Mouse (Mus musculus) MEL (cell line): Measurements from ENCODE around the gene Arl15. TPM values are rescaled to one million over a fixed set of nuclear protein-coding genes. Genes with fewer than 3 reads are reported as not detected.
A peak's percentile ranks its signal among the peaks of the same experiment; 100 is the strongest.

Source experiments
- DNase-seq: peaks from one replicate; pipeline ENCODE4 v3.0.0; 2011; ENCODE audit warnings: low read depth, low spot score
- H3K27ac ChIP-seq: 2 replicates; pipeline ENCODE4 v1.5.1; 2012; ENCODE audit warnings: low read depth, mild to moderate bottlenecking, control low read depth, low read length, moderate library complexity; ENCODE audit not compliant: control insufficient read depth
- H3K27me3 ChIP-seq, 2 experiments: fragments of 150-350 bp in 1 of 2; sonication (generic) in 1 of 2; 2 replicates each; pipeline ENCODE4 v1.6.1; 2012; ENCODE audit warnings: low read length in 2 of 2, mild to moderate bottlenecking in 2 of 2, improper control_type of control experiment in 1 of 2, moderate library complexity in 1 of 2; ENCODE audit not compliant: insufficient read depth in 2 of 2, control insufficient read depth in 1 of 2
- H3K36me3 ChIP-seq, 2 experiments: 2 replicates each; pipeline ENCODE4 v1.6.1; 2012 to 2014; ENCODE audit warnings: low read length in 2 of 2, improper control_type of control experiment in 1 of 2, inconsistent platforms in 1 of 2, mild to moderate bottlenecking in 1 of 2; ENCODE audit not compliant: insufficient read depth in 2 of 2, control insufficient read depth in 1 of 2
- H3K4me1 ChIP-seq, 2 experiments: fragments of 150-350 bp in 1 of 2; sonication (generic) in 1 of 2; 2 replicates each; pipeline ENCODE4 v1.6.1; 2012; ENCODE audit warnings: low read length in 2 of 2, improper control_type of control experiment in 1 of 2, mild to moderate bottlenecking in 1 of 2; ENCODE audit not compliant: insufficient read depth in 2 of 2, control insufficient read depth in 1 of 2
- H3K4me3 ChIP-seq, 2 experiments: fragments of 150-350 bp in 1 of 2; sonication (generic) in 1 of 2; 2 replicates each; pipeline ENCODE4 v1.5.1; 2012; ENCODE audit warnings: low read depth in 2 of 2, low read length in 2 of 2, mild to moderate bottlenecking in 2 of 2, moderate library complexity in 2 of 2, control low read depth in 1 of 2, improper control_type of control experiment in 1 of 2; ENCODE audit not compliant: control insufficient read depth in 1 of 2, insufficient read depth in 1 of 2
- H3K79me2 ChIP-seq: 2 replicates; pipeline ENCODE4 v1.6.1; 2012; ENCODE audit warnings: mild to moderate bottlenecking, low read length, moderate library complexity; ENCODE audit not compliant: control insufficient read depth, poor library complexity, insufficient read depth
- H3K9ac ChIP-seq: 2 replicates; pipeline ENCODE4 v1.6.1; 2012; ENCODE audit warnings: low read depth, mild to moderate bottlenecking, control low read depth, low read length, moderate library complexity; ENCODE audit not compliant: control insufficient read depth, poor library complexity, severe bottlenecking
- H3K9me3 ChIP-seq: fragments of 150-350 bp; sonication (generic); replicated peaks from 2 replicates; pipeline ENCODE4 v1.6.1; 2012; ENCODE audit warnings: mild to moderate bottlenecking, low read length, improper control_type of control experiment, moderate library complexity; ENCODE audit not compliant: insufficient read depth
- BHLHE40 ChIP-seq: IDR thresholded peaks from 2 replicates; pipeline ENCODE4 v1.6.1; 2012; ENCODE audit warnings: low read depth, mild to moderate bottlenecking, inconsistent platforms, low read length, improper control_type of control experiment, borderline replicate concordance
- CHD1 ChIP-seq: IDR thresholded peaks from 2 replicates; pipeline ENCODE4 v1.6.1; 2012; ENCODE audit warnings: low read depth, mild to moderate bottlenecking, inconsistent platforms, low read length, improper control_type of control experiment
- CHD2 ChIP-seq: IDR thresholded peaks from 2 replicates; pipeline ENCODE4 v1.6.1; 2011; ENCODE audit warnings: low read length, improper control_type of control experiment
- CTCF ChIP-seq, 3 experiments: IDR thresholded peaks in 2 of 3; conservative IDR thresholded peaks in 1 of 3; 2 replicates each; pipeline ENCODE4 v1.5.1; 2011 to 2012; ENCODE audit warnings: low read length in 3 of 3, low read depth in 2 of 3, mild to moderate bottlenecking in 2 of 3, improper control_type of control experiment in 1 of 3, inconsistent platforms in 1 of 3, mixed read lengths in 1 of 3, moderate library complexity in 1 of 3; ENCODE audit not compliant: control insufficient read depth in 1 of 3, insufficient read depth in 1 of 3, poor library complexity in 1 of 3, severe bottlenecking in 1 of 3
- E2F4 ChIP-seq: IDR thresholded peaks from 2 replicates; pipeline ENCODE4 v1.6.1; 2011; ENCODE audit warnings: low read depth, low read length, improper control_type of control experiment, borderline replicate concordance
- ELF1 ChIP-seq: IDR thresholded peaks from 2 replicates; pipeline ENCODE4 v1.6.1; 2014; ENCODE audit warnings: low read depth, mild to moderate bottlenecking, inconsistent platforms, low read length, improper control_type of control experiment, moderate library complexity
- EP300 ChIP-seq, 2 experiments: IDR thresholded peaks; 2 replicates each; pipeline ENCODE4 v1.6.1; 2011; ENCODE audit warnings: improper control_type of control experiment in 2 of 2, low read length in 2 of 2, low read depth in 1 of 2, mild to moderate bottlenecking in 1 of 2
- ETS1 ChIP-seq: IDR thresholded peaks from 2 replicates; pipeline ENCODE4 v1.6.1; 2012; ENCODE audit warnings: low read depth, mild to moderate bottlenecking, inconsistent platforms, low read length, improper control_type of control experiment, moderate library complexity
- GABPA ChIP-seq: IDR thresholded peaks from 2 replicates; pipeline ENCODE4 v1.6.1; 2012; ENCODE audit warnings: low read depth, mild to moderate bottlenecking, inconsistent platforms, low read length, improper control_type of control experiment, moderate library complexity
- GATA1 ChIP-seq: IDR thresholded peaks from 2 replicates; pipeline ENCODE4 v1.6.1; 2011; ENCODE audit warnings: low read depth, low read length, improper control_type of control experiment
- JUND ChIP-seq: IDR thresholded peaks from 2 replicates; pipeline ENCODE4 v1.6.1; 2011; ENCODE audit warnings: low read depth, mild to moderate bottlenecking, improper control_type of control experiment, low read length
- KAT2A ChIP-seq: conservative IDR thresholded peaks from 2 replicates; pipeline ENCODE4 v1.6.1; 2012; ENCODE audit warnings: low read depth, low read length, improper control_type of control experiment, inconsistent platforms
- MAFK ChIP-seq: IDR thresholded peaks from 2 replicates; pipeline ENCODE4 v1.6.1; 2011; ENCODE audit warnings: low read depth, mild to moderate bottlenecking, low read length, improper control_type of control experiment, borderline replicate concordance
- MAX ChIP-seq: IDR thresholded peaks from 2 replicates; pipeline ENCODE4 v1.6.1; 2011; ENCODE audit warnings: low read length, improper control_type of control experiment
- MAZ ChIP-seq: IDR thresholded peaks from 2 replicates; pipeline ENCODE4 v1.6.1; 2012; ENCODE audit warnings: low read depth, mild to moderate bottlenecking, inconsistent platforms, low read length, improper control_type of control experiment
- MEF2A ChIP-seq: IDR thresholded peaks from 2 replicates; pipeline ENCODE4 v1.6.1; 2014; ENCODE audit warnings: low read depth, mild to moderate bottlenecking, inconsistent platforms, low read length, improper control_type of control experiment; ENCODE audit not compliant: poor library complexity, insufficient replicate concordance, severe bottlenecking; ENCODE audit errors: extremely low read depth
- MXI1 ChIP-seq: IDR thresholded peaks from 2 replicates; pipeline ENCODE4 v1.6.1; 2011; ENCODE audit warnings: mild to moderate bottlenecking, low read depth, low read length, improper control_type of control experiment
- MYB ChIP-seq: IDR thresholded peaks from 2 replicates; pipeline ENCODE4 v1.6.1; 2011; ENCODE audit warnings: mild to moderate bottlenecking, low read depth, low read length, improper control_type of control experiment
- MYC ChIP-seq: IDR thresholded peaks from 2 replicates; pipeline ENCODE4 v1.6.1; 2011; ENCODE audit warnings: low read depth, mild to moderate bottlenecking, low read length, improper control_type of control experiment, moderate library complexity
- NELFE ChIP-seq: IDR thresholded peaks from 2 replicates; pipeline ENCODE4 v1.6.1; 2011; ENCODE audit warnings: low read depth, low read length, improper control_type of control experiment
- NRF1 ChIP-seq: IDR thresholded peaks from 2 replicates; pipeline ENCODE4 v1.6.1; 2014; ENCODE audit warnings: low read depth, mild to moderate bottlenecking, inconsistent platforms, low read length, improper control_type of control experiment, moderate library complexity; ENCODE audit not compliant: poor library complexity, insufficient read depth, severe bottlenecking
- POLR2A ChIP-seq, 2 experiments: IDR thresholded peaks; 2 replicates each; pipeline ENCODE4 v1.6.1; 2011 to 2012; ENCODE audit warnings: low read length in 2 of 2, mild to moderate bottlenecking in 2 of 2, control low read depth in 1 of 2, improper control_type of control experiment in 1 of 2, low read depth in 1 of 2, moderate library complexity in 1 of 2; ENCODE audit not compliant: control insufficient read depth in 1 of 2, insufficient read depth in 1 of 2, poor library complexity in 1 of 2
- POLR2AphosphoS2 ChIP-seq: IDR thresholded peaks from 2 replicates; pipeline ENCODE4 v1.6.1; 2011; ENCODE audit warnings: low read length, improper control_type of control experiment
- POLR2AphosphoS5 ChIP-seq: IDR thresholded peaks from 2 replicates; pipeline ENCODE4 v1.6.1; 2012; ENCODE audit warnings: low read depth, borderline replicate concordance, mild to moderate bottlenecking, inconsistent platforms, low read length, moderate library complexity, mixed read lengths
- RAD21 ChIP-seq: IDR thresholded peaks from 2 replicates; pipeline ENCODE4 v1.6.1; 2011; ENCODE audit warnings: mild to moderate bottlenecking, low read depth, low read length, improper control_type of control experiment
- RCOR1 ChIP-seq: IDR thresholded peaks from 2 replicates; pipeline ENCODE4 v1.6.1; 2012; ENCODE audit warnings: low read depth, mild to moderate bottlenecking, inconsistent platforms, low read length, improper control_type of control experiment
- SIN3A ChIP-seq: IDR thresholded peaks from 2 replicates; pipeline ENCODE4 v1.6.1; 2012; ENCODE audit warnings: low read length, improper control_type of control experiment, inconsistent platforms
- TAL1 ChIP-seq: IDR thresholded peaks from 2 replicates; pipeline ENCODE4 v1.6.1; 2012; ENCODE audit warnings: mild to moderate bottlenecking, inconsistent platforms, low read length, moderate library complexity, mixed read lengths
- TBP ChIP-seq: IDR thresholded peaks from 2 replicates; pipeline ENCODE4 v1.8.0; 2011; ENCODE audit warnings: low read depth, low read length, improper control_type of control experiment
- TCF12 ChIP-seq: IDR thresholded peaks from 2 replicates; pipeline ENCODE4 v1.6.1; 2014; ENCODE audit warnings: low read depth, mild to moderate bottlenecking, inconsistent platforms, low read length, improper control_type of control experiment, moderate library complexity
- UBTF ChIP-seq: IDR thresholded peaks from 2 replicates; pipeline ENCODE4 v1.6.1; 2012; ENCODE audit warnings: low read depth, mild to moderate bottlenecking, inconsistent platforms, low read length, improper control_type of control experiment, moderate library complexity, borderline replicate concordance; ENCODE audit not compliant: insufficient read depth
- USF1 ChIP-seq: IDR thresholded peaks from 2 replicates; pipeline ENCODE4 v1.6.1; 2014; ENCODE audit warnings: low read depth, mild to moderate bottlenecking, inconsistent platforms, low read length, improper control_type of control experiment, moderate library complexity
- USF2 ChIP-seq, 2 experiments: IDR thresholded peaks; 2 replicates each; pipeline ENCODE4 v1.6.1; 2011 to 2012; ENCODE audit warnings: improper control_type of control experiment in 2 of 2, low read length in 2 of 2, borderline replicate concordance in 1 of 2, inconsistent platforms in 1 of 2, low read depth in 1 of 2, mild to moderate bottlenecking in 1 of 2; ENCODE audit not compliant: insufficient read depth in 1 of 2
- ZC3H11A ChIP-seq: IDR thresholded peaks from 2 replicates; pipeline ENCODE4 v1.6.1; 2012; ENCODE audit warnings: low read depth, mild to moderate bottlenecking, inconsistent platforms, low read length, improper control_type of control experiment
- ZKSCAN1 ChIP-seq: IDR thresholded peaks from 2 replicates; pipeline ENCODE4 v1.6.1; 2012; ENCODE audit warnings: low read depth, mild to moderate bottlenecking, inconsistent platforms, low read length, improper control_type of control experiment, moderate library complexity
- ZMIZ1 ChIP-seq: IDR thresholded peaks from 2 replicates; pipeline ENCODE4 v1.6.1; 2012; ENCODE audit warnings: low read depth, mild to moderate bottlenecking, inconsistent platforms, low read length, improper control_type of control experiment, moderate library complexity
- ZNF384 ChIP-seq: IDR thresholded peaks from 2 replicates; pipeline ENCODE4 v1.6.1; 2012; ENCODE audit warnings: low read depth, mild to moderate bottlenecking, inconsistent platforms, low read length, improper control_type of control experiment
- polyA plus RNA-seq, 2 experiments: library from polyadenylated mRNA; stranded (reverse) in 1 of 2; unstranded in 1 of 2; fragments of >175 nt in 1 of 2; fragments of >200 nt in 1 of 2; gene quantifications; 2 replicates each; pipeline versions ENCODE4 v1.2.1 to v1.2.4; 2012; ENCODE audit warnings: low replicate concordance in 2 of 2, low read depth in 1 of 2; ENCODE audit not compliant: insufficient read length in 2 of 2, insufficient read depth in 1 of 2, missing spikeins in 1 of 2
- total RNA-seq: library from RNA; depleted of rRNA; stranded (reverse); fragments of 300-350 nt; gene quantifications from 2 replicates; pipeline ENCODE4 v1.2.3, GENCODE M21; 2012

Arl15 gene
- total and polyA plus RNA-seq, 3 experiments: 3.6 to 5.8 TPM; not detected in 1

- peak; percentile 89 for DNase-seq
- TF ChIP-seq NELFE (no peak), NRF1 (no peak), MYB (no peak), TCF12 (peak; percentile 82), ETS1 (peak; percentile 67), GATA1 (peak; percentile 83), POLR2A (IDR thresholded peaks at IDR 0.05; ENCODE audit: control insufficient read depth in 1 of 2, insufficient read depth in 1 of 2, low read depth in 1 of 2, low read length in 2 of 2, poor library complexity in 1 of 2) (no peak), CHD2 (no peak), SIN3A (0 out of 2 replicates have a peak, but pooled peaks have one; percentile 43), UBTF (no peak), KAT2A (no peak), ZC3H11A (no peak), POLR2AphosphoS2 (no peak), TBP (peak; percentile 19; the same call in 1 of the 2 replicates), MAFK (no peak), ZNF384 (0 out of 2 replicates have a peak, but pooled peaks have one; percentile 4), USF1 (no peak), ELF1 (peak; percentile 32; the same call in 1 of the 2 replicates), USF2 (IDR thresholded peaks at IDR 0.05; ENCODE audit: borderline replicate concordance in 1 of 2, insufficient read depth in 1 of 2, low read depth in 1 of 2, low read length in 2 of 2) (no peak), MAZ (no peak), ZMIZ1 (no peak), MAX (peak; percentile 50; the same call in 1 of the 2 replicates), TAL1 (peak; percentile 91), CTCF (IDR thresholded peaks at IDR 0.05 in 2 of 3, conservative IDR thresholded peaks at IDR 0.05 in 1 of 3; ENCODE audit: control insufficient read depth in 1 of 3, insufficient read depth in 1 of 3, low read depth in 2 of 3, low read length in 3 of 3, poor library complexity in 1 of 3, severe bottlenecking in 1 of 3) (no peak), RAD21 (no peak), BHLHE40 (no peak), RCOR1 (peak; percentile 60), ZKSCAN1 (no peak), POLR2AphosphoS5 (no peak), GABPA (no peak), CHD1 (no peak), E2F4 (no peak), MXI1 (peak; percentile 61; the same call in 1 of the 2 replicates), JUND (no peak), MYC (peak; percentile 47; the same call in 1 of the 2 replicates), MEF2A (no peak), EP300 (IDR thresholded peaks at IDR 0.05; ENCODE audit: low read depth in 1 of 2, low read length in 2 of 2) (peak; percentile 83 to 87)
- peak overlapping the region; percentile 19 to 22 for H3K4me3 ChIP-seq
- H3K36me3 ChIP-seq: peaks cover 0 to 31% of the 10 kb centered on the region in 2 experiments; a peak in 2 of 4 replicates
- H3K9me3 ChIP-seq: no peaks in the 10 kb centered on the region
- peak overlapping the region; percentile 56 for H3K27ac ChIP-seq
- H3K4me1 ChIP-seq: peaks cover 18 to 22% of the 10 kb centered on the region in 2 experiments
- no peaks in the 10 kb centered on the region for H3K27me3 ChIP-seq
- H3K9ac ChIP-seq: peak overlapping the region; percentile 15
- H3K79me2 ChIP-seq: no peaks in the 10 kb centered on the region
Observed at GRCm38 (mm10) chr13:113903255-113903654, 109.0 kb downstream of the Arl15 start.
